Mouse (Mus musculus) C2C12 (cell line): ENCODE measurements at regions not wholly inside any gene's neighbourhood (a gene's known extent, or its start where the extent isn't known, plus 50 kb on each side); places are given as distances from the start of the nearest gene placed in this dataset.

Experiments
- CEBPB ChIP-seq: IDR thresholded peaks from one replicate; pipeline ENCODE4 v1.6.1; 2011; ENCODE audit warnings: low read depth, mild to moderate bottlenecking, control low read depth, moderate library complexity
- CTCF ChIP-seq: IDR thresholded peaks from one replicate; pipeline ENCODE4 v1.5.1; 2011; ENCODE audit not compliant: control insufficient read depth, insufficient read depth, insufficient read length
- FOSL1 ChIP-seq: IDR thresholded peaks from one replicate; pipeline ENCODE4 v1.8.0; 2011; ENCODE audit warnings: mild to moderate bottlenecking, low read length; ENCODE audit not compliant: poor library complexity, insufficient read depth, severe bottlenecking
- MAX ChIP-seq: IDR thresholded peaks from one replicate; pipeline ENCODE4 v1.6.1; 2011; ENCODE audit warnings: mild to moderate bottlenecking, control low read depth
- USF1 ChIP-seq: IDR thresholded peaks from one replicate; pipeline ENCODE4 v1.6.1; 2011; ENCODE audit warnings: low read depth, mild to moderate bottlenecking, control low read depth, moderate library complexity

DNA sequence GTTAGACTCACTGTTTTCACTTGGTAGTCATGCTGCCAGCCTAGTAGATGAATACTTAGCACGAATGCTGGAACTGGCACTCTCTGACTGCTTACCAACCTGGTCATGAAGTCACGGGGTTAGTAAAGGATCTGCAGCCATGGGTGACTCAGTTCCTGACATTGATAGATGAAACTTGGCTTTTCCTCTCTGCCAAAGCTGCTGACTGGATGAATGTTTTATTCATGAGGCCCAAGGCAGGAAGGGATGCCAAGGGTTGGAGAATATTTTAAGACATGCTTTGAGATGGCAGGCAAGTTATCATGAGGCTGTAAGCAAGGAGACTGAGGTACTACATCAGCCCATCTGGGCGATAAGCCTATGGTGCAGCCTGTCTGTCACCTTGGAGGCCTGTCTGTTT is 671.1 kb upstream of the 4930452B06Rik start:
- TF ChIP-seq CTCF (no peak), FOSL1 (no peak), MAX (no peak), CEBPB (no peak), USF1 (no peak)
